Mouse (Mus musculus): ENCODE results near the gene 2310034G01Rik.

GRCm38 (mm10) chr19:46392018-46392417, 41.9 kb upstream of the 2310034G01Rik start:
- no peak for TF ChIP-seq CTCF (IDR thresholded peaks at IDR 0.05; ENCODE audit: control insufficient read depth, insufficient read depth, insufficient read length)
- TF ChIP-seq CEBPB (IDR thresholded peaks at IDR 0.05; ENCODE audit: low read depth), result no peak
- TF ChIP-seq MAX (IDR thresholded peaks at IDR 0.05), result no peak
- TF ChIP-seq MYOD1 (IDR thresholded peaks at IDR 0.05; ENCODE audit: control insufficient read depth, insufficient read length, low read depth), result no peak

All from C2C12 (cell line).